Mouse (Mus musculus): ENCODE measurements around the gene Actl7b. TPM values are rescaled to one million over a fixed set of nuclear protein-coding genes. Genes with fewer than 3 reads are reported as not detected.
A peak's percentile ranks its signal among the peaks of the same experiment; 100 is the strongest.

The Actl7b gene
- total RNA-seq (2014; rRNA removed; ENCODE audit: low replicate concordance) (0.35 TPM in 1 of 2 replicates, not detected in the other), polyA plus RNA-seq (2015; fragmentation: Nextera tagmentation; extraction: Ambion mirVana) (not detected in 2 replicates)

DNA sequence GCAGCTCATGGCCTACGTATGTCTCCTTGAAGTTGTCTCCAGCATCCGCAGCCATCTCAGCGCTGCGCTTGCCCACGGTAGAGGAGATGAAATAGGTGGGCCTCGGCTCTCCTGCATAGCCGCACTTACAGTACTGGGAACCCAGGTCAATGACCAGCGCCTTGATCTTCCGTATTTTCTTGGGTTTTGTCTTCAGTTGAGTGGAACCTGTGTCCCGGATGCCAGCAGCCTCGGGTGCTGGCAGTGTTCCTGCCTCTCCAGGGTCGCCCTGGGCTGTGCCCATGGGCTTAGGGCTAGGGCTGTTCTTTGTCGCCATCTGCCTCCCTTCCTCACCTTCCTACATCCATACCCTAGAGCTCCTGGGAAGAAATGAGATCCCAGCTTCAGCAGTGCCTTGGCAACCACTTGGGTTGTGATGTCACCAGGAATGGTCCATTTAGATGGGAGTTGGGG lies at the start of gene Actl7b:
Gene Actl7b, minus strand, starts transcription at position 403 of the 453 bp plus-strand sequence.
- TF ChIP-seq CTCF (IDR thresholded peaks at IDR 0.05; ENCODE audit: low read depth) (no peak), EP300 (IDR thresholded peaks at IDR 0.05; ENCODE audit: low read depth) (no peak)

DNA sequence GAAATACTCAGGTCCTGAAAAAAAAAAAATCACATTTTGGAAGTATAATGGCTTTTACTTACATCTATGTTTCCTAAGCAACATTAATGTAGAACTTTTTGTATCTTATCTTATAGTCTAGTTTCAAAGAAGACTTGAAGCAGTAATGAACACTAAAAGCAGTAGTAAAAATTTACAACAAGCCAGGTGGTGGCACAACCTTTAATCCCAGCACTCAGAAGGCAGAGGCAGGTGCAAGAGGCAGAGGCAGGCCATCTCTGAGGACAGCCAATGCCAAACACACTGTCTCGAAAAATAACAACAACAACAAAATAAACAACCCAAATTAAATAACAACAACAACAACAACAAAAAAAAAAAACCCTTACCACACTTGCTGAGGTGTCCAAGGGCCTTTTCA lies 29.8 kb upstream of the Actl7b start:
- 58% methylated on average over 1 of the region's 1 CpGs for WGBS
- Histone ChIP-seq H3K9me3 (replicated peaks; ENCODE audit: control insufficient read depth, low read length) (no peaks in the 10 kb centered on the region), H3K4me3 (ENCODE audit: low read depth, low read length) (no peak overlapping the region), H3K4me2 (ENCODE audit: low read depth, low read length) (no peak overlapping the region), H3K9ac (replicated peaks; ENCODE audit: low read depth, low read length) (no peak overlapping the region), H3K36me3 (replicated peaks; ENCODE audit: control insufficient read depth, insufficient read depth, low read length) (peaks cover 86% of the 10 kb centered on the region), H3K4me1 (ENCODE audit: control insufficient read depth, insufficient read depth) (no peaks in the 10 kb centered on the region), H3K27me3 (ENCODE audit: control insufficient read depth, insufficient read depth, low read length) (no peaks in the 10 kb centered on the region), H3K27ac (ENCODE audit: low read depth) (no peak overlapping the region)
- no peak for ATAC-seq (ENCODE audit: insufficient read depth, low read depth)
- TF ChIP-seq EP300 (IDR thresholded peaks at IDR 0.05; ENCODE audit: low read depth): no peak
- no peak for TF ChIP-seq CTCF (IDR thresholded peaks at IDR 0.05; ENCODE audit: low read depth)
- DNase-seq (ENCODE audit: low spot score): no peak

More for the DNA sequence above, at the start of gene Actl7b:
- H3K4me1 ChIP-seq (ENCODE audit: control insufficient read depth, insufficient read depth): no peaks in the 10 kb centered on the region
- no peak within 1 kb of the TSS for H3K4me2 ChIP-seq (ENCODE audit: low read depth, low read length)
- no peak within 1 kb of the TSS for H3K4me3 ChIP-seq (ENCODE audit: low read depth, low read length)
- H3K9me3 ChIP-seq (replicated peaks; ENCODE audit: control insufficient read depth, low read length): no peaks in the 10 kb centered on the region
- H3K27ac ChIP-seq (ENCODE audit: low read depth): no peak within 1 kb of the TSS
- H3K9ac ChIP-seq (replicated peaks; ENCODE audit: low read depth, low read length): no peak within 1 kb of the TSS
- 95% methylated on average over 13 of the region's 13 CpGs for WGBS
- no peaks in the 10 kb centered on the region for H3K27me3 ChIP-seq (ENCODE audit: control insufficient read depth, insufficient read depth, low read length)
- DNase-seq (ENCODE audit: low spot score): no peak
- peaks cover 4% of the 10 kb centered on the region; the same call in 1 of the 2 replicates for H3K36me3 ChIP-seq (replicated peaks; ENCODE audit: control insufficient read depth, insufficient read depth, low read length)
- no peak for ATAC-seq (ENCODE audit: insufficient read depth, low read depth)

DNA sequence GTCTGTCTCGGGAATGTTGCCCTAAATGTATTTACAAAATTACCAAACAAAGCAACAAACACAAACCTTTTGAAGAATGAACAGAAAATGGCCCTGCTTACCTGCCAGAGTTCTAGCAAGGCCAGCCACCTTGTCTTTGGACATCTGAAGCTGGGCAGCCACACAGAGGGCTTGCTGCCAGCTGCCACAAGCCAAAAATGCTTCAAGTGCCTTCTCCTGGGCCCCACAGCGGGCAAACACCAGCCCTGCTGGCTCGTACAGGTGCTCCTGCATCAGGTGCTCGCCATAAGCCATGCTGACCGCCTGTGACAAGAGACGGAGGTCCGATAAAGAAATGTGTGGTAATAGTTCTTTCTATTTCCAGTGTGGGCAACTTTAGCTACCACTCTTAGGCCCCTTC lies 27.7 kb upstream of the Actl7b start:
- H3K27me3 ChIP-seq (ENCODE audit: control insufficient read depth, insufficient read depth, low read length): no peaks in the 10 kb centered on the region
- no peak overlapping the region; the same call in 1 of the 2 replicates for H3K27ac ChIP-seq (ENCODE audit: low read depth)
- no peak overlapping the region for H3K4me3 ChIP-seq (ENCODE audit: low read depth, low read length)
- no peak for DNase-seq (ENCODE audit: low spot score)
- 65% methylated on average over 7 of the region's 7 CpGs for WGBS
- H3K36me3 ChIP-seq (replicated peaks; ENCODE audit: control insufficient read depth, insufficient read depth, low read length): peaks cover 91% of the 10 kb centered on the region
- H3K9me3 ChIP-seq (replicated peaks; ENCODE audit: control insufficient read depth, low read length): no peaks in the 10 kb centered on the region
- H3K4me2 ChIP-seq (ENCODE audit: low read depth, low read length): no peak overlapping the region
- no peak for ATAC-seq (ENCODE audit: insufficient read depth, low read depth)
- H3K4me1 ChIP-seq (ENCODE audit: control insufficient read depth, insufficient read depth): no peaks in the 10 kb centered on the region
- TF ChIP-seq EP300 (IDR thresholded peaks at IDR 0.05; ENCODE audit: low read depth) (no peak), CTCF (IDR thresholded peaks at IDR 0.05; ENCODE audit: low read depth) (no peak)
- H3K9ac ChIP-seq (replicated peaks; ENCODE audit: low read depth, low read length): no peak overlapping the region

DNA sequence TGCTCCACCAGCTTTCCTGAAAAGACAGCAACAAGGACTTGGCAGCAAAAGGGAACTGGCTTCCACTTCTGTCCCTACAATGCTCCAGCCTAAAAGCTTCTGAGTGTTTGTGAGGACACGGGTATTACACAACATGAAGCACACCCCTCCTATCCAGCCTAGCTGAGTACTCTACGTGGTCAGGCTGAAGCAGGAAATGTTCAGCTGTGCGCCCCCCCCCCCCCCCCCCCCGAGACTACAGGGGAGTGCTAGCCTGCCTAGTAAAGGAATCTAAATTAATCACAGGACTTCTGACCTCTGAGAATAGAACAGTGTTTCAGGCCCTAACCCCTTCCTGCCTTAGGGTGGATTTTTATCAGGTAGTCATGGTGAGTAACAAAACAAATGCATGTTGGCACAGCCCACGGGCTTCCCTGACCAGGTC lies 26.6 kb upstream of the Actl7b start:
- peak; percentile 64 for ATAC-seq (ENCODE audit: insufficient read depth, low read depth)

GRCm38 (mm10) chr4:56757693-56758092 lies 16.4 kb upstream of the Actl7b start:
- Histone ChIP-seq H3K9ac (replicated peaks; ENCODE audit: low read depth, low read length) (no peak overlapping the region), H3K4me1 (ENCODE audit: control insufficient read depth, insufficient read depth) (no peaks in the 10 kb centered on the region), H3K4me3 (ENCODE audit: low read depth, low read length) (no peak overlapping the region), H3K9me3 (replicated peaks; ENCODE audit: control insufficient read depth, low read length) (no peaks in the 10 kb centered on the region), H3K27me3 (ENCODE audit: control insufficient read depth, insufficient read depth, low read length) (no peaks in the 10 kb centered on the region), H3K27ac (ENCODE audit: low read depth) (no peak overlapping the region), H3K36me3 (replicated peaks; ENCODE audit: control insufficient read depth, insufficient read depth, low read length) (peaks cover 88% of the 10 kb centered on the region), H3K4me2 (ENCODE audit: low read depth, low read length) (no peak overlapping the region)
- DNase-seq (ENCODE audit: low spot score): no peak
- 89% methylated on average over 1 of the region's 1 CpGs for WGBS
- no peak for ATAC-seq (ENCODE audit: insufficient read depth, low read depth)
- TF ChIP-seq CTCF (IDR thresholded peaks at IDR 0.05; ENCODE audit: low read depth) (no peak), EP300 (IDR thresholded peaks at IDR 0.05; ENCODE audit: low read depth) (no peak)

More for the DNA sequence above, 26.6 kb upstream of the Actl7b start:
- no peak overlapping the region for H3K9ac ChIP-seq (replicated peaks; ENCODE audit: low read depth, low read length)
- H3K4me2 ChIP-seq (ENCODE audit: low read depth, low read length): no peak overlapping the region
- no peaks in the 10 kb centered on the region for H3K4me1 ChIP-seq (ENCODE audit: control insufficient read depth, insufficient read depth)
- H3K9me3 ChIP-seq (replicated peaks; ENCODE audit: control insufficient read depth, low read length): no peaks in the 10 kb centered on the region
- H3K27ac ChIP-seq (ENCODE audit: low read depth): peak overlapping the region; percentile 30; the same call in 1 of the 2 replicates
- peaks cover 85% of the 10 kb centered on the region for H3K36me3 ChIP-seq (replicated peaks; ENCODE audit: control insufficient read depth, insufficient read depth, low read length)
- 25% methylated on average over 5 of the region's 5 CpGs for WGBS
- no peaks in the 10 kb centered on the region for H3K27me3 ChIP-seq (ENCODE audit: control insufficient read depth, insufficient read depth, low read length)
- DNase-seq (ENCODE audit: low spot score): no peak
- no peak for TF ChIP-seq EP300 (IDR thresholded peaks at IDR 0.05; ENCODE audit: low read depth)
- no peak overlapping the region for H3K4me3 ChIP-seq (ENCODE audit: low read depth, low read length)
